Mouse (Mus musculus) CH12F3 (cell line): Measurements from ENCODE around the gene Olfr1264.

Experiments used
- in situ Hi-C: fragments of 300-500 bp; cut with MboI; formaldehyde crosslinking; loops from 2 replicates; pipeline ENCODE4 v1.14.3; 2020; ENCODE audit warnings: low sequenced_read_pairs

Gene Olfr1264

GRCm38 (mm10) chr2:90025477-90025876 lies at the start of gene Olfr1264:
Gene Olfr1264, minus strand, starts transcription at chr2:90025577.
- in situ Hi-C loops: no loop called here

GRCm38 (mm10) chr2:90070065-90070464 lies 44.7 kb upstream of the Olfr1264 start:
- in situ Hi-C loops: no loop called here

DNA sequence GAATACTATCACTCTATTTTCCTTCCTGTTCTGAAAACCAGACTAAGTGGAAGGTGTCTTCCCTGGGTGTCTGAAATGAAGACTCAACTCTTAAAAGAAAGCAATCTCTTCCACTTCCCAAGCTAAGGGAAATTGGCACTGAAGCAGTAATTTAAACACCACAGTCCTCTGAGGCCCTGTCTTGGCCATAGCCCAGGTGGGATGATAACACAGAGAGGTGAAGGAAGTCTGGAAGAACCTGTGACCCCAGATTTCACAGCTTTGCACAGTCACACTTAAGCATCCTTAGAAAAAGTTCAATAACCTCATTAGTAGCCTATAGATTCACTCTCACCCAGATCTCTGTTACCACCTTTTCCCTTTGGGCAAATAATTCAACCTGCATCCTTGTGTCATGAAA lies 38.1 kb upstream of the Olfr1264 start, which contains the start of gene Olfr140:
Gene Olfr140 (minus strand): TSS at position 101 of the 400 bp plus-strand sequence.
- in situ Hi-C loops: no loop called here

- in situ Hi-C loops: no loop called here
Observed at GRCm38 (mm10) chr2:90035037-90035436, 9.7 kb upstream of the Olfr1264 start, which contains the start of gene Olfr1265. Gene Olfr1265, plus strand, starts transcription at chr2:90035337.

GRCm38 (mm10) chr2:90011831-90012230 lies 13.5 kb downstream of the Olfr1264 start, which contains the start of gene Olfr1263:
Gene Olfr1263, plus strand, starts transcription at chr2:90012131.
- in situ Hi-C loops: no loop called here

DNA sequence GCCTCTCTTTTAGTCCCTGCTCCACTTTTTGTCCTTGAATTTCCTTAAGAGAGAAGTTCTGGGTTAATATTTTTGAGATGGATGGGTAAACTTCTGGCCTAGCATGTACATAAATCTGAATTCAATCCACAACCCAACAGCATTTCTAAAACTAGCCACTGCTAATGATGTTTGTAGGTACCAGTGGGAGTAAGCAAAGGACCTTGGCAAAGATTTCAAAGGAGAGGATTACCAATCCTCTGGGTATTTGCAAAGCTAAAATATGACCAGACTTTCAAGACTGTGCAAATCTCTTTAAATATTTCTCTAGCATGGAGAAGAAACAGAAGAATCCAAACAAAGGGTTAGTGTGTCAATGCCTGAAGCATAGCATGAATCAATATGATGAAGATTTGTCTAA lies 25.5 kb downstream of the Olfr1264 start, which contains the start of gene Olfr1262:
Gene Olfr1262 (plus strand): TSS at position 301 of the 400 bp plus-strand sequence.
- in situ Hi-C loops: no loop called here

DNA sequence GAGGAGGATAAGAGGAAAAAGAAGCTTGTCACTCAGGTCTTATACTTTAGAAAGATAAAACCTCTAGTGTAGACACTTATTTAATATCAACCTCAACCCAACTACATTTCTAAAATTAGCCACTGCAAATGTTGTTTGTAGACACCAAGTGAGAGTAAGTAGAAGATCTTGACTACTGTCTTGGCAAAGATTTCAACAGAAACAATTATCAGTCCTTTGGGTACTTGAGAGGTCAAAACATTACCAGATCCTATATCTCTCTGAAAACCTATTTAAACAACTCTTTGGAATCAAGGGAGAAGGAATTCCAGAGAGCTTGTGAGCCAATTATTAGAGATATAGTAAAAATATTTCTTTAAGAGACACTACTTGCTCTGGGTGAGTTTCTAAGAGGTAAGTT lies 34.5 kb downstream of the Olfr1264 start, which contains the start of gene Olfr1261:
Gene Olfr1261 (plus strand): TSS at position 301 of the 400 bp plus-strand sequence.
- in situ Hi-C loops: no loop called here

GRCm38 (mm10) chr2:89977709-89978108 lies 47.7 kb downstream of the Olfr1264 start:
- in situ Hi-C loops: no loop called here

- in situ Hi-C loops: no loop called here
Observed at GRCm38 (mm10) chr2:89974184-89974583, 51.2 kb downstream of the Olfr1264 start, which contains the start of gene Olfr1260. Gene Olfr1260, plus strand, starts transcription at chr2:89974340.
